Mouse (Mus musculus) forebrain, embryonic 14.5 days (tissue): ENCODE data around the gene Surf4. TPM values are rescaled to one million over a fixed set of nuclear protein-coding genes. Genes with fewer than 3 reads are reported as not detected.
A peak's percentile ranks its signal among the peaks of the same experiment; 100 is the strongest.

ENCODE experiments used
- ATAC-seq: fragments of 200-750 bp; cut with Nextera tagmentation; 2 replicates; pipeline ENCODE4 v1.8.0; 2017; ENCODE audit warnings: mild to moderate bottlenecking, moderate library complexity
- DNase-seq: peaks from one replicate; pipeline ENCODE4 v3.0.0-alpha.2; 2015; ENCODE audit warnings: low spot score
- H3K27ac ChIP-seq: fragments of 300-500 bp; sonication (generic); 2 replicates; pipeline ENCODE4 v1.5.1; 2014; ENCODE audit warnings: low read depth, mild to moderate bottlenecking, control low read depth, low read length, moderate library complexity
- H3K27me3 ChIP-seq: fragments of 300-500 bp; sonication (generic); replicated peaks from 2 replicates; pipeline ENCODE4 v1.6.1; 2014; ENCODE audit warnings: low read length, control low read depth, mixed read lengths; ENCODE audit not compliant: control insufficient read depth, insufficient read depth
- H3K36me3 ChIP-seq: fragments of 300-500 bp; sonication (generic); 2 replicates; pipeline ENCODE4 v1.6.1; 2014; ENCODE audit warnings: low read length, control low read depth; ENCODE audit not compliant: control insufficient read depth, insufficient read depth
- H3K4me1 ChIP-seq: fragments of 300-500 bp; sonication (generic); 2 replicates; pipeline ENCODE4 v1.6.1; 2014; ENCODE audit warnings: antibody characterized with exemption, low read length, control low read depth; ENCODE audit not compliant: control insufficient read depth, insufficient read depth
- H3K4me2 ChIP-seq: fragments of 300-500 bp; sonication (generic); 2 replicates; pipeline ENCODE4 v1.6.1; 2014; ENCODE audit warnings: mild to moderate bottlenecking, control low read depth, low read length
- H3K4me3 ChIP-seq: fragments of 300-500 bp; sonication (generic); 2 replicates; pipeline ENCODE4 v1.5.1; 2014; ENCODE audit warnings: low read depth, low read length, control low read depth
- H3K9ac ChIP-seq: fragments of 300-500 bp; sonication (generic); 2 replicates; pipeline ENCODE4 v1.6.1; 2014; ENCODE audit warnings: mild to moderate bottlenecking, low read length, control low read depth, moderate library complexity
- H3K9me3 ChIP-seq: fragments of 300-500 bp; sonication (generic); replicated peaks from 2 replicates; pipeline ENCODE4 v1.6.1; 2016; ENCODE audit warnings: low read length, control low read depth, mixed read lengths; ENCODE audit not compliant: control insufficient read depth
- WGBS: fragments of 180-500 bp; shearing (Covaris S2); extraction: QIAGEN DNeasy Blood & Tissue Kit; methylation state at CpG from one replicate; pipeline ENCODE4 v1.1.7; 2014; 5-methylcytosine and 5-hydroxymethylcytosine counted together
- polyA plus RNA-seq: library from polyadenylated mRNA; unstranded; fragments of >200 nt; fragmentation: Nextera tagmentation; extraction: Ambion mirVana; gene quantifications from 2 replicates; pipeline ENCODE4 v1.2.1, GENCODE M21; 2014

The Surf4 gene
- polyA plus RNA-seq, 1 experiment from 2014 or later, result 97.3 TPM

DNA sequence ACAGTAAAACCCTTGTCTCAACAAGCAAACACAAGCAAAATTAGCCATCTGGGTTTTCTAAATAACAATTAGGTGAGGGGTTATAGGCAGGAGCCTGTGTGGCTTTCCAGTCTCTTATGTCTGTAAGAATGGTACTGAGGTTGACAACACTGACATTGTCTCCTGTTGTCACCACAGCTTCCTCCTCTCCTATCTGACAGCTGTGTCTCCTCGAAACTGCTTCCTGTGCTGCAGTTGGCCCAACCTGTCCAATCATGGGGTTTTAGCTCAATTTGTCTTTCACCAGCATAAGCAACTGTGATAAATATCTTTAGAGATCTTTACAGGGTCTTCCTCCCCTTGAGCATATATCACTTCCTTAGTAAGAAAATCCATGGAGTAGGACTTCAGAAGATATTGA is 2.7 kb upstream of the Surf4 start:
- no peaks in the 10 kb centered on the region for H3K9me3 ChIP-seq
- H3K9ac ChIP-seq, result no peak overlapping the region
- 79% methylated on average over 1 of the region's 1 CpGs for WGBS
- no peak for DNase-seq
- no peak for ATAC-seq
- H3K4me1 ChIP-seq, result peaks cover 13% of the 10 kb centered on the region
- no peaks in the 10 kb centered on the region for H3K27me3 ChIP-seq
- no peak overlapping the region for H3K4me2 ChIP-seq
- peaks cover 5% of the 10 kb centered on the region; the same call in 1 of the 2 replicates for H3K36me3 ChIP-seq
- no peak overlapping the region for H3K4me3 ChIP-seq
- no peak overlapping the region for H3K27ac ChIP-seq

DNA sequence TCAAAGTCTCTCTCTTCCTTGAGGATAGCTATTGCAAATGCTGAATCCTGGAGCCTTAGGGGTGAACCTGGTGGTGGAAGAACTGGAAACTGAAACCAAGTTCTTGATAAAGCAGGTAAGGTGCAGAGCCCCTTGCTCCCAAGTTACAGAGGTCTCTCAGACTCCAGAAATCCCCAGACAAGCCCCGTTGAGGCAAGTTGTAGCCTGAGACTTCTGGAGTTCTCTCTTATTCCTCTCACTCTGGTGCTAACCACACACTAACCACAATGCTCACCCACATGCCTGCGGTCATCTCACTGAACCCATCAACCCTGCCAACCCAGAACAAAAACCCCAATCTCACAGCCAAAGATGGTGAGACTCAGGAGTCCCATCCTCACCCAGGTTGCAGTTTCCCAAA is 1.6 kb upstream of the Surf4 start:
- Histone ChIP-seq H3K9me3 (no peaks in the 10 kb centered on the region), H3K4me1 (peaks cover 14% of the 10 kb centered on the region), H3K27me3 (no peaks in the 10 kb centered on the region), H3K36me3 (peaks cover 16% of the 10 kb centered on the region), H3K27ac (no peak overlapping the region), H3K4me3 (no peak overlapping the region), H3K9ac (no peak overlapping the region), H3K4me2 (no peak overlapping the region)
- DNase-seq (no peak), ATAC-seq (no peak)
- WGBS, result 90% methylated on average over 2 of the region's 2 CpGs

DNA sequence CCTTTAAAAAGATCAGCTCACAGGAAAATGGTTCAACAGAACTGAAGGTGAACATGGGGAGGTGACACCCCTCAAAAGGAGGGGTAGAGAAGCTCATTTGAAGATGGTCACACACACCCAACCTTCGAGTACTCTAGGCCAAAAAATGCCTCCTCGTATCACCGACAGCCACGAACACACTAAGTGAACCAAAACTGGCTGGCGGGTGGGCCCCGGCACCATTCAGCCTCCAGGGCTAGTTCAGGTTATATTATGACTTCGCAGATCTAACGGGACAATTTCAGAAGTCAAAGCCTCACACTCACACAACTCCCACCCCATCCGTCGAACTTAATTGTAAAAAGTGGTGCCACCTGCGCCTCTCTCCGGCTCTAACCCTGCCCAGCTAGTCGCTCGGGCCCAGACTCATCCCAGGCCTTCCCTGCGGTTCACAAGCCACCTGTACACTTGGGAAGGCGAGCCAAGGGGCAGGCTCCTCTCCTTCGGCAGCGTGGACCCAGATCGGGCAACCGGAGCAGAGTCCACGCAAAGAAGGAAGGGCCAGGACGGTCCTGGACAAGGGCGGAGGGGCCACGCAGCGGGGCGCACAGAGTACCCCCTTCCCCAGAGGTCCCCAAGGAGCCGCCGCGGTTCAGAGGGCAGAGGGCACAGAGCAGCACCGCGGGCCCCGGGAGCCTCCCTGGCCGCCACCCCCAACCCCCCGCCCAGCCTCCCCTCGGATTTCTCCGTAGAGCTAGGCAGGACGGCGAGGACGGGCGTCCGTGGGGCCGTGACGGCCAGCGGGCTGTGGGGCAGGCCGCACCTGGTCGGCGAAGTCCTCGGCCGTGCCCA is 1.0 kb downstream of the Surf4 start:
- H3K27ac ChIP-seq, result peak overlapping the region; percentile 72; the same call in 1 of the 2 replicates
- H3K4me1 ChIP-seq, result peaks cover 14% of the 10 kb centered on the region
- H3K4me2 ChIP-seq, result peak overlapping the region; percentile 85
- WGBS, result 2% methylated on average over 41 of the region's 49 CpGs
- H3K9me3 ChIP-seq, result no peaks in the 10 kb centered on the region
- H3K4me3 ChIP-seq, result peak overlapping the region; percentile 86
- ATAC-seq (peak; percentile 15; the same call in 1 of the 2 replicates), DNase-seq (no peak)
- peak overlapping the region; percentile 86 for H3K9ac ChIP-seq
- H3K36me3 ChIP-seq, result peaks cover 25% of the 10 kb centered on the region
- H3K27me3 ChIP-seq, result no peaks in the 10 kb centered on the region

DNA sequence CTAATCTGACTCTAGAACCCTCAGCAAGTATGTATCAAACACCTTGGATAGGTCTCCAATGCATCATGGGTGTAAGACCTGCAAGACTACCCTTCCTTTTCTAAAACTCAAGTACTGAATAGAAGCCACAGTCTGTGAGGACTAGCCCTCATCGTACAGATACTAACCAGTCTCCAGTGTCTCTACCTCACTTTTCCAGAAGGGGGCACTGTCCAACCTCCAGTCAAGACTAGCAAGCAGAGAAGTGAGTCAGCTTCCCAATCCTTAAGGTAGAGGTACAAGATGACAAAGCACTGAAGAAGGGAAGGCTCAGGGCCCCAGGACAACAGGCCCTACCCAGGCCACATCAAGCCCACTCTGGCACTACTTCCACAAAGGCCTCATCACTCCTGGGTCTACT is 3.3 kb downstream of the Surf4 start:
- H3K4me1 ChIP-seq, result peaks cover 14% of the 10 kb centered on the region
- no peak overlapping the region for H3K4me2 ChIP-seq
- no peak overlapping the region for H3K4me3 ChIP-seq
- no peaks in the 10 kb centered on the region for H3K27me3 ChIP-seq
- no peak overlapping the region for H3K27ac ChIP-seq
- H3K9me3 ChIP-seq, result no peaks in the 10 kb centered on the region
- peak; percentile 77 for DNase-seq
- H3K36me3 ChIP-seq, result peaks cover 46% of the 10 kb centered on the region
- no peak for ATAC-seq
- 31% methylated on average over 1 of the region's 1 CpGs for WGBS
- no peak overlapping the region for H3K9ac ChIP-seq

DNA sequence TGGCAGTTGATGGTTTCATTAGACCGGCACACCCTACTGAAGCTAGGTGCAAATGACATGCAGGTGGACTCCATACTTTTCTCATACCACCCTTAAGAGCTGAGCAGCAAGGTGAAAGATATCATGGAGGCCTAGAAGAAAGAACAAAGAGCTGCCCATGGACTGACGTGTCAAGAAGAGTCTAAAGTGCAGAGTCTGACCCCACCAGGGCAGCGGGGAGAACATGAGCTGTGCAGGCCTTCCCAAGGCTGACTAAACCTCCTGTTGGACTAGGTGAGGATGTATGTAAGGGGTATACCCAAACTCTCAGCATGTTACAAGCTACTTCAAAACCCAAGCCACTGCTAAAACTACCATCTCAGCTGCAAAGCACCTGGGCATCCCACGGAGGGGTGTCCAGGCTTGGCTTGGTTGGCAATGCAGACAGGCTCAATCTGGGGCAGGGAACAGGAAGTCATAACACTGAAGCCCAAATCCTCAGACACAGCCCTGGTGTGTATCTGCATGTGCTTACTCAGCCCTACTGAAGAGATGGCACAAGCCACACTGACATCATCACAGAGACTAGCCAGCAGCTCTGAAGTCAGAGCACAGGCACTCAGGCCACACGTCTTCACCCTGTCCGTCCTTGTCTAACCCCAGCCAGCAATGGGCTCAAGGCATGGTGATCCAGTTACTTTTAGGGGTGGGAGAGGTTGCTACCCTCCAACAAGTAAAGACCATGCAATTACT is 5.8 kb downstream of the Surf4 start:
- no peak for DNase-seq
- no peaks in the 10 kb centered on the region for H3K27me3 ChIP-seq
- no peak overlapping the region for H3K27ac ChIP-seq
- H3K9ac ChIP-seq, result no peak overlapping the region
- H3K36me3 ChIP-seq, result peaks cover 69% of the 10 kb centered on the region
- no peaks in the 10 kb centered on the region for H3K9me3 ChIP-seq
- 90% methylated on average over 6 of the region's 6 CpGs for WGBS
- H3K4me1 ChIP-seq, result peaks cover 11% of the 10 kb centered on the region
- H3K4me3 ChIP-seq, result no peak overlapping the region
- ATAC-seq, result no peak
- no peak overlapping the region for H3K4me2 ChIP-seq

DNA sequence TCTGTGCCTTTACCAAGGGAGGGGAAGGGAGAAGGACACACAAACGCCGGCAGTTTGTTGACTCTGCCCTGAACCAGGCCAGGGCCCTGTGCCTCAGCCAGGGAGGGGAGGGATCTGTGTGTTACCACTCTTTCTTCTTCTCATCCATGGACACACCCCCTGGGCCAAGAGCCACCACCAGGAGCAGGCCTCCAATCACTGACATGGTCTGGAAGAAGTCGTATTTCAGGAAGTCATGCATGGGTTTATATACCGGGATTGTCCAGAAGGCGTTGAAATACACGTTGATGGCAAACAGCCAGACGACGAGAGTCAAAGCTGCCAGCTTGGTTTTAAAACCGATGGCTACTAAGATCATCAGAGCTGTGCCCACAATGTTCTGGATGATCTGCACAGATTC is 11.9 kb downstream of the Surf4 start:
- no peaks in the 10 kb centered on the region for H3K9me3 ChIP-seq
- DNase-seq (no peak), ATAC-seq (no peak)
- WGBS, result 84% methylated on average over 9 of the region's 9 CpGs
- H3K4me1 ChIP-seq, result peaks cover 12% of the 10 kb centered on the region
- H3K36me3 ChIP-seq, result peaks cover 92% of the 10 kb centered on the region
- H3K4me2 ChIP-seq, result no peak overlapping the region
- no peak overlapping the region for H3K4me3 ChIP-seq
- H3K27ac ChIP-seq, result no peak overlapping the region
- no peak overlapping the region for H3K9ac ChIP-seq
- no peaks in the 10 kb centered on the region for H3K27me3 ChIP-seq

DNA sequence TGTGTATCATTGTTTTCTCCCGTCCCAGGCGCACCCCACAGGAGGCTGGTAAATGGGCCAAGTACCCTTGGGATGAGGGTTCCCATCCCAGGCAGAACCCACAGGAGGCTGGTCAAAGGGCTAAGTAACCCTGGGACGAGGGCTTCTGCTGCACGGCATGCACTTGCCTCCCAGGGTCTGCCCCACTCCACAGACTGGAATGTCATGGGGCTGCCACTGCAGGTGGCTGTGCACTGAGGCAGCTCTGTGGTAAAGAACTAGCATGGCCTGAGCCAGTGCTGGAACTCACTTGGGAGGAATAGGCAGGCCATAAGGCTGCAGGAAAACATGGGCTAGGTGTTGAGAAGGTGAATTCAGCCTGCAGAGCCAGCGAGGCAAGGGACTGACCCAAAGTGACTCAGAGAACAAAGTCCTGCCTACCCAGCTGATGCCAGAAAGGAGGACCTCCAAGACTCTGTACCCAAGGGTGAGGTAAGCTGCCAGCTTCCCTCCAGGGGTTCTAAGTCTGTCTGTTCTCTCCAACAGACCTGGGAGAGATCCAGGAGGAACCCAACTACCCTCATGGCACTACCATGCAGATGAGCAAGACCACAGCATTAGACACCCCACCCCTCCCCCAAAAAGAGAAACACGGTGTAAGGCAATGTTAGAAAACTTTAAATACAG is 13.4 kb downstream of the Surf4 start:
- H3K4me2 ChIP-seq, result no peak overlapping the region
- no peaks in the 10 kb centered on the region for H3K27me3 ChIP-seq
- 86% methylated on average over 6 of the region's 6 CpGs for WGBS
- ATAC-seq (no peak), DNase-seq (no peak)
- no peak overlapping the region for H3K4me3 ChIP-seq
- no peak overlapping the region for H3K27ac ChIP-seq
- peaks cover 78% of the 10 kb centered on the region for H3K36me3 ChIP-seq
- no peaks in the 10 kb centered on the region for H3K9me3 ChIP-seq
- H3K9ac ChIP-seq, result no peak overlapping the region
- peaks cover 19% of the 10 kb centered on the region for H3K4me1 ChIP-seq

DNA sequence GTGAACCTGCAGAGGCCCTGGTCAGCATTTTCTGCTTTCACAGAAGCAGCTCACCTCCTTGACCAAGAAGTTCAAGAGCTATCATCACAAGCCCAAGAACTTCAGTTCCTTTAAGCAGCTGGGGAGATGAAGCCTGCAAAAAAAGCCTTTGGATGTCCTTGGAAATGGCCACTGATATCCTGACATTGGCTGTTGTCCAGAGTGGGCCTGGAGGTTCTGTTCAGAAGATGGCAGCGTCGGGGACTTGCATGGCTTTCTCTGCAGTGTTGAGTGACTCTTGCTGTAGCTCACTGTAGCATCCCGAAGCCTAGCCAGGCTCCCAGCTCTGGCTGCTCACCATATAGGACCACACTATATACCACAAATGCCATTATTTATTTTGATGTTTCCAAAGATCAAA is 14.0 kb downstream of the Surf4 start:
- no peaks in the 10 kb centered on the region for H3K9me3 ChIP-seq
- no peaks in the 10 kb centered on the region for H3K27me3 ChIP-seq
- 86% methylated on average over 3 of the region's 3 CpGs for WGBS
- no peak overlapping the region for H3K27ac ChIP-seq
- DNase-seq (no peak), ATAC-seq (no peak)
- H3K4me1 ChIP-seq, result peaks cover 21% of the 10 kb centered on the region
- no peak overlapping the region for H3K4me2 ChIP-seq
- H3K9ac ChIP-seq, result no peak overlapping the region
- no peak overlapping the region for H3K4me3 ChIP-seq
- H3K36me3 ChIP-seq, result peaks cover 74% of the 10 kb centered on the region
